ENCODE assay signal across 31 mouse cellular contexts in the genomic region with DNA sequence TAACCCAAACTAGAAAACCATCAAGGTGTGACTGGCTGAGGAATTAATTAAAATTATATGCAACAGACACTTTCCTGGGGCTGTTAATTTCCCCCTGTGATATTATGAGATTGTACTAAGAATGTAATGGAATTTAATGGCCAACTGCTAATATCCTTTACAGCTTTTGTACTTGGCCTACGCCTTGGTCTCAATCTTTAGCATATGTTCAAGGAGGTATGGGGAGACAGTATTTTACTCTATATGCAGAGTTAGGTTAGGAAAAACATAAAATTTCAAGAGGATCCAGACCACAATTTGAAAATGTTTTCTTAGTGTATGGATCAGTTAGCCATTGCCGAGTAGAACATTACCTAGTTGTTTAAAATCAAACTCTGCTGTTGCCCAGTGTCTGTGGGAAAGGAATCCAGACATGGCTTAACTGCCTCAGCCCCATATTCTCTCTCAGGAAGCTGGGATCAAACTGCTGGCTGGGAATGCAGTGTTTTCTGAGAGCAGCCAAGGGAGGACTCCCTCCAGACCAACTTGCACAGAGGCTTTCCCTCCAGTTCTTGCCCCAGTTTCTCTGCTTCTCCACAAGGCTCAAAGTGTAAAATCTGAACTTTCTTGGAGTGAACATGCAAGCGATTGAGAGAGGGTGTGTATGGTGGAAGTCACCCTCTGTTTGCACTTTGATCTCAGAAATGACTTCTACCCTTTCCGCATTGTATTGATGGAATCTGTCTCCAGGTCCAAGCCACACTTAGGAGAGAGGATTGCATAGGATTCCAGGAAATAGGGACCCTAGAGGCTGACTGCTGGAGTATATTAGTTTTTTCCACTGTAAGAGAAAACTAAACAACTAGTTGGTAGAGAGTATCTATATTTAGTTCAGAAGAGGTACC.
DNase-seq lines count a peak whose midpoint lies in the region; ATAC-seq lines count a peak whose summit lies in the region.
"Had no signal": no experiment of that assay in that cellular context is flagged by ENCODE, and none has a peak within 500 bp of the region (broad histone marks: within the 10 kb centered on the region; RNA-seq: fewer than 3 reads in every experiment).

No protein-coding gene starts in this region.

- H3K4me1 ChIP-seq in hindbrain, embryonic 13.5 days (replicated peaks), result peaks cover 14% of the 10 kb centered on the region
- H3K4me1 ChIP-seq in hindbrain, embryonic 16.5 days (ENCODE audit: control insufficient read depth, insufficient read depth, low read depth, low read length), result peaks cover 4% of the 10 kb centered on the region; the same call in 1 of the 2 replicates
- peaks cover 12% of the 10 kb centered on the region; the same call in 1 of the 2 replicates for H3K4me1 ChIP-seq in kidney, embryonic 15.5 days
- peaks cover 13% of the 10 kb centered on the region for H3K4me1 ChIP-seq in neural tube, embryonic 13.5 days (replicated peaks)
- H3K4me1 ChIP-seq: heart, embryonic 10.5 days; intestine, embryonic 15.5 days; liver, embryonic 12.5 days had no signal

- H3K9me3 ChIP-seq in hindbrain, embryonic 13.5 days, result no peaks in the 10 kb centered on the region
- H3K9me3 ChIP-seq in hindbrain, embryonic 16.5 days (ENCODE audit: control insufficient read depth, low read length), result no peaks in the 10 kb centered on the region
- H3K9me3 ChIP-seq in kidney, embryonic 15.5 days (replicated peaks), result no peaks in the 10 kb centered on the region
- H3K9me3 ChIP-seq in neural tube, embryonic 13.5 days, result no peaks in the 10 kb centered on the region
- H3K9me3 ChIP-seq: embryonic facial prominence, embryonic 13.5 days; forebrain, embryonic 12.5 days; G1E; heart, embryonic 10.5 days; heart, embryonic 15.5 days; hindbrain, embryonic 15.5 days; intestine, embryonic 15.5 days; liver, embryonic 12.5 days had no signal

- no peaks in the 10 kb centered on the region for H3K27me3 ChIP-seq in hindbrain, embryonic 13.5 days
- no peaks in the 10 kb centered on the region for H3K27me3 ChIP-seq in hindbrain, embryonic 16.5 days (replicated peaks; ENCODE audit: control insufficient read depth, insufficient read depth, low read length)
- H3K27me3 ChIP-seq in kidney, embryonic 15.5 days, result no peaks in the 10 kb centered on the region
- H3K27me3 ChIP-seq in neural tube, embryonic 13.5 days, result no peaks in the 10 kb centered on the region
- H3K27me3 ChIP-seq: embryonic facial prominence, embryonic 13.5 days; forebrain, embryonic 12.5 days; heart, embryonic 15.5 days; hindbrain, embryonic 15.5 days; intestine, embryonic 15.5 days; liver, embryonic 12.5 days; Patski had no signal

- 0 out of 2 replicates have a peak overlapping the region, but pooled peaks have one; percentile 25 for H3K27ac ChIP-seq in hindbrain, embryonic 13.5 days
- no peak overlapping the region for H3K27ac ChIP-seq in hindbrain, embryonic 16.5 days (ENCODE audit: low read depth, low read length)
- peak overlapping the region; percentile 82 for H3K27ac ChIP-seq in kidney, embryonic 15.5 days
- peak overlapping the region; percentile 81; the same call in 1 of the 2 replicates for H3K27ac ChIP-seq in neural tube, embryonic 13.5 days (replicated peaks)
- H3K27ac ChIP-seq: embryonic facial prominence, embryonic 13.5 days; forebrain, embryonic 12.5 days; heart, embryonic 10.5 days; hindbrain, embryonic 15.5 days; intestine, embryonic 15.5 days; liver, embryonic 12.5 days; macrophage had no signal

- no peak for ATAC-seq in hindbrain, embryonic 13.5 days (ENCODE audit: low FRiP score)
- ATAC-seq in hindbrain, embryonic 16.5 days, result no peak
- peak; percentile 70 for ATAC-seq in kidney, embryonic 15.5 days (replicated peaks; ENCODE audit: low FRiP score)
- ATAC-seq in neural tube, embryonic 13.5 days (ENCODE audit: low read depth), result no peak
- ATAC-seq: forebrain, postnatal 0 days; intestine, embryonic 15.5 days; liver, embryonic 12.5 days; liver, postnatal 0 days; Patski had no signal

- H3K36me3 ChIP-seq in hindbrain, embryonic 13.5 days, result no peaks in the 10 kb centered on the region
- no peaks in the 10 kb centered on the region for H3K36me3 ChIP-seq in hindbrain, embryonic 16.5 days (ENCODE audit: control insufficient read depth, insufficient read depth, low read length)
- H3K36me3 ChIP-seq in kidney, embryonic 15.5 days, result no peaks in the 10 kb centered on the region
- no peaks in the 10 kb centered on the region for H3K36me3 ChIP-seq in neural tube, embryonic 13.5 days
- H3K36me3 ChIP-seq: embryonic facial prominence, embryonic 13.5 days; forebrain, embryonic 12.5 days; G1E; heart, embryonic 10.5 days; heart, embryonic 15.5 days; hindbrain, embryonic 15.5 days; intestine, embryonic 15.5 days; liver, embryonic 12.5 days had no signal

- H3K4me2 ChIP-seq in hindbrain, embryonic 13.5 days, result no peak overlapping the region
- no peak overlapping the region for H3K4me2 ChIP-seq in hindbrain, embryonic 16.5 days (ENCODE audit: low read length)
- H3K4me2 ChIP-seq in kidney, embryonic 15.5 days, result no peak overlapping the region
- no peak overlapping the region for H3K4me2 ChIP-seq in neural tube, embryonic 13.5 days
- H3K4me2 ChIP-seq: embryonic facial prominence, embryonic 13.5 days; forebrain, embryonic 12.5 days; heart, embryonic 15.5 days; hindbrain, embryonic 15.5 days; intestine, embryonic 15.5 days; liver, embryonic 12.5 days had no signal

- no peak overlapping the region for H3K4me3 ChIP-seq in hindbrain, embryonic 13.5 days
- H3K4me3 ChIP-seq in hindbrain, embryonic 16.5 days (ENCODE audit: low read length), result no peak overlapping the region
- no peak overlapping the region for H3K4me3 ChIP-seq in kidney, embryonic 15.5 days (replicated peaks)
- no peak overlapping the region for H3K4me3 ChIP-seq in neural tube, embryonic 13.5 days
- H3K4me3 ChIP-seq: embryonic facial prominence, embryonic 13.5 days; erythroblast, embryonic 14.5 days; forebrain, embryonic 12.5 days; heart, embryonic 10.5 days; heart, embryonic 15.5 days; hindbrain, embryonic 15.5 days; intestine, embryonic 15.5 days; liver, embryonic 12.5 days had no signal

- H3K9ac ChIP-seq in hindbrain, embryonic 13.5 days, result no peak overlapping the region
- H3K9ac ChIP-seq in hindbrain, embryonic 16.5 days (ENCODE audit: low read depth, low read length), result no peak overlapping the region
- no peak overlapping the region for H3K9ac ChIP-seq in kidney, embryonic 15.5 days
- H3K9ac ChIP-seq in neural tube, embryonic 13.5 days, result no peak overlapping the region
- H3K9ac ChIP-seq: embryonic facial prominence, embryonic 13.5 days; forebrain, embryonic 12.5 days; forebrain, postnatal 0 days; heart, embryonic 15.5 days; hindbrain, embryonic 15.5 days; intestine, embryonic 15.5 days; liver, embryonic 12.5 days; liver, postnatal 0 days had no signal

- no peak for DNase-seq in kidney, postnatal 10 days
- DNase-seq in neural tube, embryonic 10.5 days (ENCODE audit: extremely low spot score, low spot score), result no peak
- DNase-seq in yolk sac, embryonic 10.5 days (ENCODE audit: low spot score), result peak; percentile 27
- DNase-seq in MN1 (ENCODE audit: low spot score), result no peak
- DNase-seq: adrenal gland, postnatal 10 days; cerebellum, adult 9-10 months; cerebellum, postnatal 36 days; embryo, embryonic 11 days; forebrain, postnatal 0 days; layer of hippocampus, postnatal 36 days; left cerebral cortex, postnatal 4 days; liver, postnatal 0 days; midbrain, embryonic 14.5 days; right cerebral cortex, adult 18-20 months; spleen, adult 18-20 months; thymus, postnatal 14 days had no signal

- WGBS in hindbrain, embryonic 13.5 days, result 84% methylated on average over 4 of the region's 4 CpGs
- 90% methylated on average over 4 of the region's 4 CpGs for WGBS in hindbrain, embryonic 16.5 days
- 75% methylated on average over 4 of the region's 4 CpGs for WGBS in kidney, embryonic 15.5 days
- WGBS in neural tube, embryonic 13.5 days, result 83% methylated on average over 4 of the region's 4 CpGs
